Mouse (Mus musculus): Measurements from ENCODE around the gene Stx1a.

DNA sequence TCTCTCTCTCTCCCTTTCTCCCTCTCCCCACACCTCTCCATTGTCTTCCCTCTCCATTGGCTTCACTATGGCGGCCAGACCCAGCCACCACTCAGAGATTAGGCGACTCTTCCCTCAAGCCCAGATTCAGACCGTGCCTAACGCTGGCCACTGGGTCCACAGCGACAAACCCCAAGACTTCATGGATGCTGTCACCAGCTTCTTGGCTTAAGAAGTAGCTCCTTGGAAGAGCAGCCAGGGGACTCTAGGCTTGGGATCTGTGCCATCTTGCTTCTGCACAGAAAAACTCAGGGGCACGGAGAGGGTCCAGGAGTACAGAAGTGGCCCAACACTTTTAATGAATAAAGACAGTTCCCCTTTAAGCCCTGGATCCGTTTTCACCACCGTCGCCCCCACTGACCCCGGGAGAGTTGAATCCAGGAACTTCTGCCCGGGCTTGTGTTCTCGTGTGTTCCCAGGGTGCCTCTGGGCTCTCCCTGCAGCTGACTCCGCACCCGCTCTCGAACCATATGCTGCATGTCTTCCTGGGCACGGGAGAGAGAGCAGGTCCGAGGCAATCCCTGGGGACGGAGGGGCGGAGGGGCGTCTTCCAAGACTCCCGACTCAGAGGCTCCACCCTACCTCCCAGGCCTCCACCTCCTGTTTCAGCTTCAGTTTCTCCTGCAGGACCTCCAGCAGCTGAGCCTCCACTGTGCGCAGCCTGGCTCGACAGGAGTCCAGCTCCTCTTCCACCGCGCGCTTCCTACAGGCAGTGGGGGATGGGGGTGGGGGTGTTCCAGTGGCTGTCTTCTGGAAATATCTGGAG, 11.3 kb upstream of the Stx1a start:
- TF ChIP-seq POLR2A (IDR thresholded peaks at IDR 0.05; ENCODE audit: control insufficient read depth, low read depth, low read length) (no peak), CTCF (IDR thresholded peaks at IDR 0.05; ENCODE audit: control insufficient read depth, insufficient read depth, insufficient replicate concordance, low read depth, low read length) (no peak)

All from testis, adult 2 months (tissue).